Mouse (Mus musculus): ENCODE results near the gene Slc5a5.

DNA sequence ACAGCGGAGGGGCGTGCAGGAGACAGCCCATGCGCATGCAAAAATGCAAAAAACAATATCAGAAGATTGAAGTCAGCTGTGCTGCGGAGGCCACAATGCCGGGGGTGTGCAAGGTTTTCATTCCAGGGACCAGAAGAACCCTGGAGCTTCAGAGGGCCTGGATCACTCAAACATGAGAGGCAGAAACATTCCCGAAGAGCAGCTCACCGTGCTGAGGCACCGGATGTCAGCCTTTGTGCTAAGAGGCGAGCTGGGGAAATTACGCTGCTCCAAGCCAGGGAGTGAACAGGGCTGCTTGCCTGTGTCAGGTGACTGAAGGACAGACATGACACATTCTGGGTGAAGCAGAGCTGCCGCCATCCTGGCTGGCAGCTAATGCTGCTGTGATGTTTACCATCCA, 12.0 kb downstream of the Slc5a5 start:
- TF ChIP-seq CTCF (IDR thresholded peaks at IDR 0.05; ENCODE audit: insufficient read depth, low read depth, low read length) (no peak), POLR2A (IDR thresholded peaks at IDR 0.05; ENCODE audit: insufficient read depth, low read depth, low read length) (no peak)

Measured in olfactory bulb, adult 2 months (tissue).